Mouse (Mus musculus): ENCODE measurements around the gene Gbp2.

- TF ChIP-seq CTCF (IDR thresholded peaks at IDR 0.05; ENCODE audit: low read depth) = no peak
- TF ChIP-seq EP300 (IDR thresholded peaks at IDR 0.05; ENCODE audit: low read depth) = no peak
Observed at GRCm38 (mm10) chr3:142583067-142583466, 37.3 kb upstream of the Gbp2 start.

All from liver, postnatal 0 days (tissue).